Mouse (Mus musculus) embryonic facial prominence, embryonic 13.5 days (tissue): ENCODE data around the gene Atf6. TPM values are rescaled to one million over a fixed set of nuclear protein-coding genes. Genes with fewer than 3 reads are reported as not detected.
A peak's percentile ranks its signal among the peaks of the same experiment; 100 is the strongest.

Experiments
- ATAC-seq: fragments of 200-750 bp; cut with Nextera tagmentation; 2 replicates; pipeline ENCODE4 v1.8.0; 2017; ENCODE audit warnings: low read depth; ENCODE audit not compliant: insufficient number of reproducible peaks, insufficient read depth, low FRiP score, low TSS enrichment
- H3K27ac ChIP-seq: fragments of 300-500 bp; sonication (generic); 2 replicates; pipeline ENCODE4 v1.5.1; 2015; ENCODE audit warnings: moderate library complexity, mild to moderate bottlenecking, inconsistent platforms
- H3K27me3 ChIP-seq: fragments of 300-500 bp; sonication (generic); 2 replicates; pipeline ENCODE4 v1.6.1; 2015; ENCODE audit warnings: mild to moderate bottlenecking, inconsistent platforms
- H3K36me3 ChIP-seq: fragments of 300-500 bp; sonication (generic); 2 replicates; pipeline ENCODE4 v1.6.1; 2015; ENCODE audit warnings: mild to moderate bottlenecking, inconsistent platforms
- H3K4me1 ChIP-seq: fragments of 300-500 bp; sonication (generic); 2 replicates; pipeline ENCODE4 v1.6.1; 2015; ENCODE audit warnings: inconsistent platforms
- H3K4me2 ChIP-seq: fragments of 300-500 bp; sonication (generic); 2 replicates; pipeline ENCODE4 v1.6.1; 2015; ENCODE audit warnings: moderate library complexity, mild to moderate bottlenecking, inconsistent platforms
- H3K4me3 ChIP-seq: fragments of 300-500 bp; sonication (generic); 2 replicates; pipeline ENCODE4 v1.5.1; 2015; ENCODE audit warnings: mild to moderate bottlenecking, inconsistent platforms
- H3K9ac ChIP-seq: fragments of 300-500 bp; sonication (generic); 2 replicates; pipeline ENCODE4 v1.6.1; 2015; ENCODE audit warnings: mild to moderate bottlenecking, inconsistent platforms
- H3K9me3 ChIP-seq: fragments of 300-500 bp; sonication (generic); 2 replicates; pipeline ENCODE4 v1.6.1; 2016; ENCODE audit warnings: inconsistent platforms
- WGBS: fragments of 180-500 bp; shearing (Covaris S2); methylation state at CpG from one replicate; pipeline ENCODE4 v1.1.7; 2015; ENCODE audit warnings: mixed read lengths; 5-methylcytosine and 5-hydroxymethylcytosine counted together
- polyA plus RNA-seq: library from polyadenylated mRNA; unstranded; fragments of >200 nt; fragmentation: Nextera tagmentation; extraction: Ambion mirVana; gene quantifications from 2 replicates; pipeline ENCODE4 v1.2.1, GENCODE M21; 2015

Atf6 gene
- polyA plus RNA-seq, 1 experiment from 2014 or later: 7.3 TPM

GRCm38 (mm10) chr1:170717241-170717828, 150.2 kb downstream of the Atf6 start:
- 81% methylated on average over 3 of the region's 3 CpGs for WGBS
- H3K4me3 ChIP-seq: no peak overlapping the region
- no peak overlapping the region for H3K27ac ChIP-seq
- peaks cover 25% of the 10 kb centered on the region for H3K4me1 ChIP-seq
- H3K27me3 ChIP-seq: no peaks in the 10 kb centered on the region
- H3K9me3 ChIP-seq: no peaks in the 10 kb centered on the region
- H3K36me3 ChIP-seq: no peaks in the 10 kb centered on the region
- no peak for ATAC-seq
- H3K4me2 ChIP-seq: no peak overlapping the region
- no peak overlapping the region for H3K9ac ChIP-seq

GRCm38 (mm10) chr1:170711731-170712130, 155.8 kb downstream of the Atf6 start:
- H3K27me3 ChIP-seq: no peaks in the 10 kb centered on the region
- H3K4me3 ChIP-seq: no peak overlapping the region
- no peak overlapping the region for H3K9ac ChIP-seq
- peaks cover 9% of the 10 kb centered on the region; the same call in 1 of the 2 replicates for H3K36me3 ChIP-seq
- WGBS: 94% methylated on average over 7 of the region's 7 CpGs
- H3K4me2 ChIP-seq: no peak overlapping the region
- no peak overlapping the region for H3K27ac ChIP-seq
- ATAC-seq: no peak
- no peaks in the 10 kb centered on the region for H3K9me3 ChIP-seq
- H3K4me1 ChIP-seq: peaks cover 2% of the 10 kb centered on the region; the same call in 1 of the 2 replicates

GRCm38 (mm10) chr1:170709969-170710368, 157.6 kb downstream of the Atf6 start:
- Histone ChIP-seq H3K4me3 (no peak overlapping the region), H3K9me3 (no peaks in the 10 kb centered on the region), H3K27me3 (no peaks in the 10 kb centered on the region), H3K4me2 (no peak overlapping the region), H3K9ac (no peak overlapping the region), H3K27ac (no peak overlapping the region), H3K36me3 (peaks cover 9% of the 10 kb centered on the region; the same call in 1 of the 2 replicates), H3K4me1 (no peaks in the 10 kb centered on the region)
- 90% methylated on average over 3 of the region's 3 CpGs for WGBS
- no peak for ATAC-seq

GRCm38 (mm10) chr1:170709481-170709880, 158.1 kb downstream of the Atf6 start:
- no peak overlapping the region for H3K4me2 ChIP-seq
- H3K27me3 ChIP-seq: no peaks in the 10 kb centered on the region
- H3K9me3 ChIP-seq: no peaks in the 10 kb centered on the region
- peaks cover 9% of the 10 kb centered on the region; the same call in 1 of the 2 replicates for H3K36me3 ChIP-seq
- H3K9ac ChIP-seq: no peak overlapping the region
- WGBS: 90% methylated on average over 8 of the region's 8 CpGs
- ATAC-seq: no peak
- H3K4me1 ChIP-seq: no peaks in the 10 kb centered on the region
- no peak overlapping the region for H3K27ac ChIP-seq
- no peak overlapping the region for H3K4me3 ChIP-seq

- no peak for ATAC-seq
- Histone ChIP-seq H3K9ac (no peak overlapping the region), H3K9me3 (no peaks in the 10 kb centered on the region), H3K27ac (no peak overlapping the region), H3K4me3 (no peak overlapping the region), H3K36me3 (peaks cover 9% of the 10 kb centered on the region; the same call in 1 of the 2 replicates), H3K4me1 (no peaks in the 10 kb centered on the region), H3K4me2 (no peak overlapping the region), H3K27me3 (no peaks in the 10 kb centered on the region)
- WGBS: 84% methylated on average over 3 of the region's 3 CpGs
These were observed 158.5 kb downstream of the Atf6 start for GRCm38 (mm10) chr1:170709034-170709433.

- WGBS: 65% methylated on average over 4 of the region's 4 CpGs
These were observed 161.5 kb downstream of the Atf6 start for GRCm38 (mm10) chr1:170706046-170706445.

GRCm38 (mm10) chr1:170704911-170705594, 162.5 kb downstream of the Atf6 start:
- Histone ChIP-seq H3K4me2 (no peak overlapping the region), H3K4me3 (no peak overlapping the region), H3K9me3 (no peaks in the 10 kb centered on the region), H3K4me1 (peaks cover 14% of the 10 kb centered on the region), H3K36me3 (peaks cover 9% of the 10 kb centered on the region; the same call in 1 of the 2 replicates), H3K9ac (no peak overlapping the region), H3K27me3 (no peaks in the 10 kb centered on the region), H3K27ac (no peak overlapping the region)
- 76% methylated on average over 4 of the region's 4 CpGs for WGBS
- no peak for ATAC-seq

More at GRCm38 (mm10) chr1:170706046-170706445, 161.5 kb downstream of the Atf6 start:
- H3K27me3 ChIP-seq: no peaks in the 10 kb centered on the region
- H3K4me2 ChIP-seq: no peak overlapping the region
- H3K4me1 ChIP-seq: peaks cover 10% of the 10 kb centered on the region
- no peak overlapping the region for H3K9ac ChIP-seq
- H3K36me3 ChIP-seq: peaks cover 9% of the 10 kb centered on the region; the same call in 1 of the 2 replicates
- H3K4me3 ChIP-seq: no peak overlapping the region
- H3K9me3 ChIP-seq: no peaks in the 10 kb centered on the region
- ATAC-seq: no peak
- H3K27ac ChIP-seq: no peak overlapping the region

- Histone ChIP-seq H3K9ac (no peak overlapping the region), H3K9me3 (no peaks in the 10 kb centered on the region), H3K27me3 (no peaks in the 10 kb centered on the region), H3K27ac (no peak overlapping the region), H3K4me2 (no peak overlapping the region), H3K36me3 (peaks cover 9% of the 10 kb centered on the region; the same call in 1 of the 2 replicates), H3K4me1 (peaks cover 18% of the 10 kb centered on the region), H3K4me3 (no peak overlapping the region)
- no peak for ATAC-seq
- 85% methylated on average over 6 of the region's 6 CpGs for WGBS
These were observed 163.5 kb downstream of the Atf6 start for GRCm38 (mm10) chr1:170704103-170704502.

GRCm38 (mm10) chr1:170702958-170703357, 164.6 kb downstream of the Atf6 start:
- H3K27ac ChIP-seq: no peak overlapping the region
- no peaks in the 10 kb centered on the region for H3K9me3 ChIP-seq
- no peak overlapping the region for H3K4me2 ChIP-seq
- no peak overlapping the region for H3K4me3 ChIP-seq
- no peaks in the 10 kb centered on the region for H3K27me3 ChIP-seq
- H3K9ac ChIP-seq: no peak overlapping the region
- no peak for ATAC-seq
- H3K4me1 ChIP-seq: peaks cover 18% of the 10 kb centered on the region
- 0 out of 2 replicates have a peak, but pooled peaks cover 4% of the 10 kb centered on the region for H3K36me3 ChIP-seq
- 79% methylated on average over 6 of the region's 6 CpGs for WGBS

- no peak overlapping the region for H3K27ac ChIP-seq
- no peak for ATAC-seq
- WGBS: 75% methylated on average over 2 of the region's 2 CpGs
These were observed 165.3 kb downstream of the Atf6 start for GRCm38 (mm10) chr1:170702263-170702662.

GRCm38 (mm10) chr1:170701582-170701981, 166.0 kb downstream of the Atf6 start:
- Histone ChIP-seq H3K4me1 (peaks cover 18% of the 10 kb centered on the region), H3K9ac (no peak overlapping the region), H3K36me3 (no peaks in the 10 kb centered on the region), H3K27me3 (no peaks in the 10 kb centered on the region), H3K4me3 (no peak overlapping the region), H3K27ac (peak overlapping the region; percentile 44; the same call in 1 of the 2 replicates), H3K4me2 (no peak overlapping the region), H3K9me3 (no peaks in the 10 kb centered on the region)
- WGBS: 82% methylated on average over 8 of the region's 8 CpGs
- ATAC-seq: no peak

More at GRCm38 (mm10) chr1:170702263-170702662, 165.3 kb downstream of the Atf6 start:
- Histone ChIP-seq H3K4me2 (no peak overlapping the region), H3K4me1 (peaks cover 18% of the 10 kb centered on the region), H3K36me3 (no peaks in the 10 kb centered on the region), H3K4me3 (no peak overlapping the region), H3K9me3 (no peaks in the 10 kb centered on the region), H3K9ac (no peak overlapping the region), H3K27me3 (no peaks in the 10 kb centered on the region)

GRCm38 (mm10) chr1:170701178-170701577, 166.4 kb downstream of the Atf6 start:
- 14% methylated on average over 3 of the region's 3 CpGs for WGBS
- no peak overlapping the region for H3K4me3 ChIP-seq
- ATAC-seq: no peak
- no peaks in the 10 kb centered on the region for H3K9me3 ChIP-seq
- H3K9ac ChIP-seq: no peak overlapping the region
- H3K36me3 ChIP-seq: no peaks in the 10 kb centered on the region
- no peak overlapping the region for H3K4me2 ChIP-seq
- H3K27ac ChIP-seq: peak overlapping the region; percentile 44; the same call in 1 of the 2 replicates
- no peaks in the 10 kb centered on the region for H3K27me3 ChIP-seq
- peaks cover 18% of the 10 kb centered on the region for H3K4me1 ChIP-seq
